Mouse (Mus musculus) neural tube, embryonic 13.5 days (tissue): Measurements from ENCODE around the gene Fam122a. TPM values are rescaled to one million over a fixed set of nuclear protein-coding genes. Genes with fewer than 3 reads are reported as not detected.

Source experiments
- ATAC-seq: fragments of 200-750 bp; cut with Nextera tagmentation; 2 replicates; pipeline ENCODE4 v1.8.0; 2017; ENCODE audit warnings: low read depth, mild to moderate bottlenecking, moderate TSS enrichment, moderate library complexity
- H3K27ac ChIP-seq: fragments of 300-500 bp; sonication (generic); replicated peaks from 2 replicates; pipeline ENCODE4 v1.5.1; 2015; ENCODE audit warnings: moderate library complexity, mild to moderate bottlenecking, inconsistent platforms
- H3K27me3 ChIP-seq: fragments of 300-500 bp; sonication (generic); 2 replicates; pipeline ENCODE4 v1.6.1; 2015; ENCODE audit warnings: mild to moderate bottlenecking, inconsistent platforms
- H3K36me3 ChIP-seq: fragments of 300-500 bp; sonication (generic); 2 replicates; pipeline ENCODE4 v1.6.1; 2015; ENCODE audit warnings: mild to moderate bottlenecking, inconsistent platforms
- H3K4me1 ChIP-seq: fragments of 300-500 bp; sonication (generic); replicated peaks from 2 replicates; pipeline ENCODE4 v1.6.1; 2015; ENCODE audit warnings: inconsistent platforms
- H3K4me2 ChIP-seq: fragments of 300-500 bp; sonication (generic); 2 replicates; pipeline ENCODE4 v1.6.1; 2015; ENCODE audit warnings: inconsistent platforms, mild to moderate bottlenecking, moderate library complexity
- H3K4me3 ChIP-seq: fragments of 300-500 bp; sonication (generic); 2 replicates; pipeline ENCODE4 v1.5.1; 2015; ENCODE audit warnings: mild to moderate bottlenecking, inconsistent platforms
- H3K9ac ChIP-seq: fragments of 300-500 bp; sonication (generic); 2 replicates; pipeline ENCODE4 v1.6.1; 2015; ENCODE audit warnings: moderate library complexity, mild to moderate bottlenecking, inconsistent platforms
- H3K9me3 ChIP-seq: fragments of 300-500 bp; sonication (generic); 2 replicates; pipeline ENCODE4 v1.6.1; 2016; ENCODE audit warnings: inconsistent platforms
- WGBS: fragments of 180-500 bp; shearing (Covaris S2); methylation state at CpG from one replicate; pipeline ENCODE4 v1.1.7; 2015; 5-methylcytosine and 5-hydroxymethylcytosine counted together
- polyA plus RNA-seq: library from polyadenylated mRNA; unstranded; fragments of >200 nt; fragmentation: Nextera tagmentation; extraction: Ambion mirVana; gene quantifications from 2 replicates; pipeline ENCODE4 v1.2.1, GENCODE M21; 2015

The Fam122a gene
- 55.6 and 59.6 TPM in 2 replicates for polyA plus RNA-seq

DNA sequence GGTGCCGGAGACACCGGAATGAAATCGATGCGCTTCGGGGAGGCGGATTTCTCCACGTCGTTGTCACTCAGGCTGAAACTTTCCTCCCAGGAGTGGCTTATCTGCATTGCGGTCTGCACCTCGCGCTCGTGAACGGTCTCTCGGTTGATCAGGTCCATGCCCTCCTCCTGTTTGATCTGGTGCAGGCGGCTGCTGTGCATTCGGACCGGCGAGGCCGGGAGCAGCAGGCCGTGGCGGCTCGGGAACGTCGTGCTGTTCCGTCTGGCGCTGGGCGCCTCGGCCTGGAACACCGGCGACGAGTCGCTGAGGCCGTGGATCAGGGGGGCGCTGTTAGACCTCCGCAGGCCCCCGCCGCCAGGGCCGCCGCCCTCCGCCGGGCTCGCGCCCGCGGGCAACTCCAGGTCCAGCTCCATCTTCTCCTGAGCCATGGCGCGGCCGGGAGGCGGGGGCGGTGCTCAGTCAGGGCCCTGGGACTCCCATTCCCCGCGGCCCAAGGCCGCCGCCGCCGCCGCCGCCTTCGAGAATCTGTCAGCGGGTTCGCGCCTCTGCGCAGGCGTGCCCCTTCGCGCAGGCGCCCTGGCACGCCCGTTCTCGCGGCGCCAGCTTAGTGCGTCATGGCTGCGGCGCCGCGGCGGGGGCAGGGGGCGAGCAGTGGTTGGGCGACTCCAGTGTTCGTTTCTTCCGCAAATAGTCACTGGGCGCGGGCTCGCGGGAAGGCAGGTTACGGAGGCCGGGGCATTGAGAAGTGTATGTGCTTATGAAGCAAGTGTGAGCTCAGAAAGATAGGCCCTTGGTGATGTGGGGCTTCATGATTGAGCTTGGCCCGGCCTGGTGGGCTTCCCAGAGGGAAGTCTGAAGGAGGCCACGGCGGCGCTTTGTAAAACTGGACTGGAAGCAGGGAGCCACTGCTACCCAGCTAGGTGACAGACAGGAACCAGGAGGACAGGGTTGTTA, at the start of gene Fam122a:
Fam122a (minus strand) TSS at position 428 of the 954 bp plus-strand sequence.
- Histone ChIP-seq H3K27ac (peak within 1 kb of the TSS; percentile 97), H3K9ac (peak within 1 kb of the TSS; percentile 94), H3K4me3 (peak within 1 kb of the TSS; percentile 82), H3K4me1 (peaks cover 32% of the 10 kb centered on the region), H3K36me3 (no peaks in the 10 kb centered on the region; the same call in 1 of the 2 replicates), H3K27me3 (no peaks in the 10 kb centered on the region), H3K9me3 (no peaks in the 10 kb centered on the region), H3K4me2 (peak within 1 kb of the TSS; percentile 63)
- peak; percentile 97 for ATAC-seq
- WGBS, result under 1% methylated on average over 88 of the region's 92 CpGs

DNA sequence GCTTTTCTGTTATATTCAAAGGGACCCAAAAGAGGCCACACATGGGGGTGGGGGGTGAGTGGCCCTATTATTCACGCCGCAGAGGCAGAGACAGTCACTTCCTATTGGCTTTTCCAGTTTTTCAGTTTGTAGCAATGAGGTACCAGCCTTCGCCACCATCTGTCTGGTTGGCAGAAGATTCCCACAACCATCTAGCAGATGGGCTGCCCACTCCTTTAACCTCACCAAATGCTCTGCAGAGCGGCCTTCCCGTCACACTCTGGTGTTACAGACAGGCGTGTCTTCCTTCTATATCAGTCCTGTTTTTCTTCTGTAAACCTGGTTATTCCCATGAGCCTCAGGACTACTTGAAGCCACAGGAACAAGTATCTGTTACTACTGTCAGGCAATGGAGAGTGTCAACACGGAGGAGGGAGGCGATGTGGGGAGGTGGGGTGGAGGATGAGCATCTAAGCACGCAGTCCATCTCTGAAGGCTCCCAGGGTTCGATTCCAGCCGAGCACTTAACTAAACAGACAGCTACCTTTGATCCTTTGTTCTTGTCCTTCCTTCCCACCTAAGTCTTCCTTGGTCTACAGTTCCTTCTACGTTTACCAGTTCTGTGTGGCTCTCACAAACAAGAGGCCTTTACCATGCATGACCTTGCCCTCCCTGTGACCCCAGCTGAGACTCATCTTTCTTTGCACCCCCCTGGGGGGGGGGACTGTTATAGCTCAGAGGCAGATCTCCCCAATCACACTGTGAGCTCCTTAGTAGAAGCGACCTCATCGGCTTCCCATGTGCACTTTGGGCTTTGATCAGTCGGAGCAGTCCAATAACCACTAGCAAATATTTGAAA, 46.5 kb upstream of the Fam122a start:
- no peaks in the 10 kb centered on the region for H3K36me3 ChIP-seq
- no peaks in the 10 kb centered on the region for H3K4me1 ChIP-seq
- ATAC-seq, result no peak
- 67% methylated on average over 15 of the region's 15 CpGs for WGBS
- no peak overlapping the region for H3K4me3 ChIP-seq
- no peak overlapping the region for H3K9ac ChIP-seq
- no peak overlapping the region for H3K4me2 ChIP-seq
- H3K27me3 ChIP-seq, result no peaks in the 10 kb centered on the region
- H3K9me3 ChIP-seq, result no peaks in the 10 kb centered on the region
- no peak overlapping the region for H3K27ac ChIP-seq

DNA sequence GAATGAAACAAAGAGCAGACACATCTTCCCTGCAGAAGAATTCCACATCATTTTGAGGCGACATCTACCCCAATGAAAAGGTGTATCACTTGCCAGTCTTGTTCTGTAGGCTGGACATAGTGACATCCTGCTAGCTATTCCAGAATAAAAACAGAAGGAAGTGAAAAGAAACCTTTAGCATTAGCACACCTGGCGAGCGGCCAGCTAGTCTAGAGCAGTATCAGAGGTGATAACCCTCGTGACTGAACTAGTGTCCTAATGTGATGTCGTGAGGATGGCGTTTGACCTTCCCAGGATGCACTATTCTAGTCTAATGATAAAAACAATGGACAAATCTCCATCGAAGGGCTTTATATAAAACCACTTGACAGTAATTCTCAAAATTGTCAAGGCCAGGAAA, 44.8 kb upstream of the Fam122a start:
- Histone ChIP-seq H3K27ac (no peak overlapping the region), H3K27me3 (no peaks in the 10 kb centered on the region), H3K9ac (no peak overlapping the region), H3K36me3 (no peaks in the 10 kb centered on the region), H3K4me3 (no peak overlapping the region), H3K4me1 (no peaks in the 10 kb centered on the region), H3K9me3 (no peaks in the 10 kb centered on the region), H3K4me2 (no peak overlapping the region)
- WGBS, result 88% methylated on average over 7 of the region's 7 CpGs
- ATAC-seq, result no peak

DNA sequence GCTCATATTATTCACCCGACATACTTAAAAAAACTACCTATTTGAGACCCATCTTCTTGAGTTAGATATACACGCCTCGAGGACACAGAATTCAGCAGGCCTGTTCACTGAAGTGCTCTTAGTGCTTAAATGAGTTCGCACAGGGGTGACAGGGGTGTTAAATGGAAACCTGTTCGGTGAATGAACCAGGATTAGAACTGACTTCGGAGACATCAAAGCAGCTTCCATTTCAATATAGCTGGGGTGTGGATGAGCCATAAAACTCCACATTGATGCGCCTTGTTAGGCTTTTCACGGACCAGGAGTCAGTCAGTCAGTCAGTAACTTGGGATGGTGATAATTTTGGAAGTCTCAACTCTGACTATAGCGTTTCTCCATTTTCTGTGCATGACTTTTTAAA, 44.0 kb upstream of the Fam122a start:
- no peak overlapping the region for H3K4me2 ChIP-seq
- H3K27me3 ChIP-seq, result no peaks in the 10 kb centered on the region
- H3K9me3 ChIP-seq, result no peaks in the 10 kb centered on the region
- H3K9ac ChIP-seq, result no peak overlapping the region
- WGBS, result 61% methylated on average over 9 of the region's 9 CpGs
- H3K4me1 ChIP-seq, result no peaks in the 10 kb centered on the region
- no peaks in the 10 kb centered on the region for H3K36me3 ChIP-seq
- no peak for ATAC-seq
- H3K4me3 ChIP-seq, result no peak overlapping the region
- H3K27ac ChIP-seq, result no peak overlapping the region

DNA sequence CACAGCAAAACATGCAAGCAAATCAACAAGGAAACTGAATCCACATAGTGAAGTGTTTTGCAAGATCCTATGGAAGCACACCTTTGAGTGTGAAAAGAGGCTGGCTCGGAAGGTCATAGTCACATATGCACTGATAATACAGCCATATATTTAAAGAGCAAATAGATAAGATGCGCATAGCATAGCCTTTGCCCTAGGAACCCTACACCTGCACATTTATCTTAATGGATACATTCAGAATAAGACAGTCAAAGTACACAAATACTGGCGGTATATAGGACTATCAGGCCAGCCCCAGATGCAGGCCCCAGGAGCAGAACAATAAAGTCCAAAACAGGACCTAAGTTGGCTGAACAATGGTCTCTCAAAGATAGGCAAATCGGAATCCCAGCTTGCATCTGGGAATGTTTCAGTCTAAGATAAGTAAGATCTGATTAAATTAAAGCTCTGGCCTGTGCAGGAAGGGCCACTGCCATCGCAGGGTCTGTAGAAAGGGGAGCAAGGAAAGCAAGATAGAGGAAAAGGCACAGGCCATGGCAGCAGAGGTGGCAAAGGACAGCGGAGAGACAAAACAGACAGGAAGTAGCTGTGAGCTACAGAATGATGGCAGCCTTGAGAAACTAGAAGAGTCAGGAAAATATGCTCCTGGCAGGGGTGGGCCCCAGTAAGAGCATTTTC, 42.7 kb upstream of the Fam122a start:
- no peak overlapping the region for H3K9ac ChIP-seq
- no peaks in the 10 kb centered on the region for H3K36me3 ChIP-seq
- no peaks in the 10 kb centered on the region for H3K4me1 ChIP-seq
- H3K27me3 ChIP-seq, result no peaks in the 10 kb centered on the region
- H3K4me2 ChIP-seq, result no peak overlapping the region
- no peak overlapping the region for H3K4me3 ChIP-seq
- WGBS, result 88% methylated on average over 6 of the region's 6 CpGs
- ATAC-seq, result no peak
- no peaks in the 10 kb centered on the region for H3K9me3 ChIP-seq
- H3K27ac ChIP-seq, result no peak overlapping the region

DNA sequence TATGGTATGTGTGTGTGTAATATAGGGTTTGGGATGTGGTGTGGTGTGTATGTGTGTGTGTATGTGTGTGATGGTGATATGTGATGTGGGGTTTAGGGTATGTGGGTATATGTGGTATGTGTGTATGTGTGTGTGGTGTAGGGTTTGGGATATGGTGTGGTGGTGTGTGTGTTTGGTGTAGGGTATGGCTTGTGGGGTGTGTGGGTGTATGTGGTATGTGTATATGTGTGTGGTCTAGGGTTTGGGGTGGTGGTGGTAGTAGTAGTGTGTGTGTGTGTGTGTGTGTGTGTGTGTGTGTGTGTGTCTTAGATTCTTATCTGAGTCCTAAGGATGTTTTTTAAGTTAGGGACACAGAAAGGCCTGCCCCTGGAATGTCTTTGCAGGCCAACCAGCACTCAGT, 41.2 kb upstream of the Fam122a start:
- no peak for ATAC-seq

DNA sequence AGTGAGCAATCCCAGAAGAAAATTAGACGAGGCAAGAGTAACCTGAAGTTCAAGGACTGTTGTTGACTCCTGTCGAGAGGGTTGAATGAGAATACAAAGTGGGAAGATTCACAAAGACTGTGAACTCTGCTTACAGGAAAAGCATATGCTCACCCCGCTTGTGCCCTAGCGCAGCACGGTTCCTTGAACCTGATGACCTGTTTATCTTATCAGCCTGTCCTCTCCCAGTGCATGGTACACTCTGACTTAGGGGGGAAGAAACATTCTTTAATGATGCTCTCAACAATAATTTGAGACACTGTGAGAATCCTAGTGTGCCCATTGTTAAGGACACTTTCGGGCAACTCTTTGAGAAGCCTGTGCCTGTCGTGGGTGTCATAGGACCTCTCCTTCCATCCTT, 39.9 kb upstream of the Fam122a start:
- 87% methylated on average over 7 of the region's 7 CpGs for WGBS
- no peak overlapping the region for H3K4me3 ChIP-seq
- no peaks in the 10 kb centered on the region for H3K27me3 ChIP-seq
- ATAC-seq, result no peak
- H3K9me3 ChIP-seq, result no peaks in the 10 kb centered on the region
- no peak overlapping the region for H3K4me2 ChIP-seq
- no peaks in the 10 kb centered on the region for H3K36me3 ChIP-seq
- no peak overlapping the region for H3K9ac ChIP-seq
- H3K27ac ChIP-seq, result no peak overlapping the region
- no peaks in the 10 kb centered on the region for H3K4me1 ChIP-seq

More for the DNA sequence above, 41.2 kb upstream of the Fam122a start:
- Histone ChIP-seq H3K9ac (no peak overlapping the region), H3K4me3 (no peak overlapping the region), H3K27me3 (no peaks in the 10 kb centered on the region), H3K9me3 (no peaks in the 10 kb centered on the region), H3K27ac (no peak overlapping the region), H3K4me1 (no peaks in the 10 kb centered on the region), H3K4me2 (no peak overlapping the region), H3K36me3 (no peaks in the 10 kb centered on the region)

DNA sequence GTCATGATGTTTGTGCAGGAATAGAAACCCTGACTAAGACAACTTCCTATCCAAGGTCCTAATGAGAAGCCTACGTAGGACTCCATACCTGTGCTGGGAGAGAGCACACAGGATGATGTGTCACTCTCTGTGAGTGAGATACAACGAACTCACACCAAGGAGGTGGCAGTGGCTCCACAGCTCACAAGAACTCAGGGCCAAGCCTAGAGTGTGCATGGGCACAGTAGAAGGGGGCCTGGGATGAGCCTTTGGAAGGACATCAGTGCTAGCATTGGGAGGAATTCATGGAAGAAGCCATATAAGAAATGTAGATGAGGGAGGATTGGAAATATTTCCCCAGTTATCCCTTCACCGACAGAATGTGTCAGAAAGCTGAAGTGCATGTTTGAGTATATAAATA, 38.8 kb upstream of the Fam122a start:
- peaks cover 9% of the 10 kb centered on the region for H3K27me3 ChIP-seq
- no peak overlapping the region for H3K4me2 ChIP-seq
- no peak for ATAC-seq
- WGBS, result 93% methylated on average over 3 of the region's 3 CpGs
- H3K4me1 ChIP-seq, result no peaks in the 10 kb centered on the region
- no peaks in the 10 kb centered on the region for H3K36me3 ChIP-seq
- no peak overlapping the region for H3K9ac ChIP-seq
- no peak overlapping the region for H3K4me3 ChIP-seq
- H3K27ac ChIP-seq, result no peak overlapping the region
- no peaks in the 10 kb centered on the region for H3K9me3 ChIP-seq

DNA sequence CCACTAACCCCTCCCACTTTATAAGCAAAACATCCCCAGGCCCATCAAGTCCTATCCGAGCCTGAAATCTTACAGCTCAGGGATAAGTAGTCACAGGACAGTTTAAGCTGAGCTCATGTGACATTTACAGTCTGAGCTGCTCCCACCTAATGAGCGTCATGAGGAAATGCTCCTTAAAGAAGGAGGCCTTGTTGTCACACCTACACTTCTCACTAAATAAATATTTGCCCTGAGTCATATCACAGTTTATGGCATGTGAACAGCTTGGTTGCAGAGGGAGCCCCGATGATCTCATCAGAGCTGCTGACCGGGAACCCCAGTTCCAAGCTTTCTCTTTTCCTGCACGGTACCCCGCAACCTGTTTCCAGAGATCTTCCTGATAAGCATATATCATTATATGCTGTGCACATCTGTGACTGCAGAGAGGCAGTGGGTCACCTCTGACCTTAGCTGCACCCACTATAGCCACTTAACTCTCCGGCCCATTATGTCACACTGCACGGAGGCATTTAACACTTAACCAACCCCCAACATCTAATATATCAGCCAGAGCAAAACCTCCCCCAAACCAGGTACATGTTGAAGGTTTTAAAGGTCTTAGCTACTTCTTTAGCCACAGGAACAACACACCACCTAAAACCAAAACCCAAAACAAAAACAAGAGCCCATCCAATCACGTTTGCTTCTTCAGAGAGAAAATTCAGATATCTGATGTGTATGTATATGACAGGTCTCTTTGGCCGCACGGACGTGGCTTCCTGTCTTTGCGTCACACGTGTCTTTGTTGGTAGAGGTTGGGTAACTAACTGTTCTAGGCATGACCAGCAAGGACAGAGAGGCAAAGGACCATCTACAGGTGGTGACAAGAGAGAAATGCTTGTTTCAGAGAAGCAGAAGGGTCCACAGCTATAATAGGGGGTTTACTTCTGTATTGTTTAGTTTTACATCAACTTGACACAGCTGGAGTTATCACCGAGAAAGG, 37.8 kb upstream of the Fam122a start:
- ATAC-seq, result no peak
- Histone ChIP-seq H3K27ac (no peak overlapping the region), H3K36me3 (no peaks in the 10 kb centered on the region), H3K9ac (no peak overlapping the region), H3K27me3 (peaks cover 10% of the 10 kb centered on the region), H3K4me1 (no peaks in the 10 kb centered on the region), H3K9me3 (no peaks in the 10 kb centered on the region), H3K4me3 (no peak overlapping the region), H3K4me2 (no peak overlapping the region)
- WGBS, result 87% methylated on average over 15 of the region's 15 CpGs

DNA sequence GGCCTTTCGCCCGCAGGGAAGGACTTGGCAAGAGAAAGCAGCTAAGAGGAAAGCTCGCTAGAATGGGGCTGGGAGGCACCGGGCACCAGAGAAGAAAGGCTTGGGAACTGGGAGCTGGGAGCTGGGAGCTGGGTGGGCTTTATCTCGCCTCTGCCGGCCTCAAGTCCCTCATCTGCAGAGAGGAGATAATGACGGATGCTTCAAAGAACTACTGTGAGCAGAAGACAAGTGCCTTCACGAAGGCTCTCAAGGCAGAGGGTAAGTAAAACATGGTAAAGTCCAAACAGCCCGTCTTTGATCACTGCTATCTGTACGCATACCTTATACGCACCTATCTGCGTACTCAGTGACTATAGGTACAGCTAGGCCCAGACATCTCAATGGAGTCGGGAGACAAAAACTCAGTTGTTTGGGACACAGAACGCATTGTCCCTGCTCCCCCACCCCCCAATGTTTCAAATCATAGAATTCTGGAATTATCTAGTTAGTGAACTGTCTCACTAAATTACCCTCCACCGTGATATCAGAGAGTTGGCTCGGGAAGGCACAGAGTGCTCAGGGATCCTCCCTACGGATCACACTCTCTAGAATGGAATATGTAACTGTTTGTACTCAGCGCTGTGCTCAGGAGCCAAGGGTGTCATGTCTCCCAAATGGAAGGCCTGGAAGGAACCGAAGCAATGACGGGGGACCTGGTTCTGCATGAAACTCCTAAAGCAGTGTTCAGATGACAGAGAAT, 36.1 kb upstream of the Fam122a start:
- 86% methylated on average over 20 of the region's 20 CpGs for WGBS
- Histone ChIP-seq H3K4me2 (no peak overlapping the region), H3K27me3 (peaks cover 13% of the 10 kb centered on the region), H3K9me3 (no peaks in the 10 kb centered on the region), H3K27ac (no peak overlapping the region), H3K36me3 (no peaks in the 10 kb centered on the region), H3K4me3 (no peak overlapping the region), H3K9ac (no peak overlapping the region), H3K4me1 (peaks cover 11% of the 10 kb centered on the region)
- ATAC-seq, result no peak
